Mouse (Mus musculus): ENCODE data around the gene Tppp3. TPM values are rescaled to one million over a fixed set of nuclear protein-coding genes. Genes with fewer than 3 reads are reported as not detected.

Gene Tppp3
- polyA plus RNA-seq, 1 experiment from 2014 or later: 22.2 TPM

DNA sequence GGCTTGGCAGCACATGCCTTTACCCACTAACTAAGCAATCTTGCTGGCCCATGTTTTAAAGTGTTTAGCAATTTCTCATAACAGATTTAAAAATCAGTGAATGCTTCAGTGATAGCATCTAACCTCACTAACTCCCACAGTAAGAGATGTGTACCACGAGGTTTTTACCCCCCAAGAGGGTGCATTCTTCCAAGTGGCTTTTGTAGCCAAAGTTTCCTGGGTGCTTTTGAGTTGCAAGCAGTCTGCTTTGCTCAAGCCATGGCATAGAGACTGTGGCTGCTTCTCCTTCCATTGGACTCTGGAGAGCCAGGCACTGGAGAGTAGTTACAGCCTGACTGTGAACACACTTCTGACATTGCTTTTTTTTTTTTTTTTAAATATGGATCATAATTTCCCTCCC is 18.0 kb upstream of the Tppp3 start:
- H3K27ac ChIP-seq (ENCODE audit: low read length): no peak overlapping the region

DNA sequence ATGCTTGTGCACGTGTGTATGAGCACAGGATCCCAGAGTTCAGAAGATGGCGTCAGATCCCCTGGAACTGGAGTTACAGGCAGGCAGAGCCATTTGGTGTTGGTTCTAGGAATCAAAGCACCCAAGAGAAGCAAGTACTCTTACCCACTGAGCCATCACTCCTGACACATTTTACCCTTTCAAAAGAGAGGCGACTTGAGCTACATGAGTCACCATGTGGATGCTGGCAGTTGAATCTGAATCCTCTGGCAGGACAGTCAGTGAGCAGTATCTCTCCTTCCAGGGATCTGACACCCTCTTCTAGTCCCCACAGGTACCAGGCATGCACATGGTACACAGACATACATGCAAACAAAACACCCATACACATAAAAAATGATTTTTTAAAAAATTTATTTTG is 16.8 kb upstream of the Tppp3 start:
- Histone ChIP-seq H3K9ac (replicated peaks; ENCODE audit: low read length) (no peak overlapping the region), H3K27me3 (ENCODE audit: insufficient read depth, low read length) (no peaks in the 10 kb centered on the region), H3K4me1 (ENCODE audit: insufficient read depth, low read length) (peaks cover 9% of the 10 kb centered on the region; the same call in 1 of the 2 replicates), H3K36me3 (ENCODE audit: insufficient read depth, low read length) (peaks cover 7% of the 10 kb centered on the region; the same call in 1 of the 2 replicates), H3K9me3 (ENCODE audit: low read length) (no peaks in the 10 kb centered on the region), H3K27ac (ENCODE audit: low read length) (no peak overlapping the region), H3K4me3 (ENCODE audit: low read length) (no peak overlapping the region), H3K4me2 (replicated peaks; ENCODE audit: low read depth, low read length) (no peak overlapping the region)
- no peak for ATAC-seq (ENCODE audit: low FRiP score, low TSS enrichment)
- 55% methylated on average over 3 of the region's 3 CpGs for WGBS

More for the DNA sequence above, 18.0 kb upstream of the Tppp3 start:
- 0 out of 2 replicates have a peak, but pooled peaks cover 5% of the 10 kb centered on the region for H3K4me1 ChIP-seq (ENCODE audit: insufficient read depth, low read length)
- WGBS: 36% methylated on average over 1 of the region's 1 CpGs
- no peak overlapping the region for H3K4me3 ChIP-seq (ENCODE audit: low read length)
- no peak overlapping the region for H3K4me2 ChIP-seq (replicated peaks; ENCODE audit: low read depth, low read length)
- H3K9me3 ChIP-seq (ENCODE audit: low read length): no peaks in the 10 kb centered on the region
- no peaks in the 10 kb centered on the region for H3K36me3 ChIP-seq (ENCODE audit: insufficient read depth, low read length)
- H3K9ac ChIP-seq (replicated peaks; ENCODE audit: low read length): no peak overlapping the region
- ATAC-seq (ENCODE audit: low FRiP score, low TSS enrichment): no peak
- no peaks in the 10 kb centered on the region for H3K27me3 ChIP-seq (ENCODE audit: insufficient read depth, low read length)

DNA sequence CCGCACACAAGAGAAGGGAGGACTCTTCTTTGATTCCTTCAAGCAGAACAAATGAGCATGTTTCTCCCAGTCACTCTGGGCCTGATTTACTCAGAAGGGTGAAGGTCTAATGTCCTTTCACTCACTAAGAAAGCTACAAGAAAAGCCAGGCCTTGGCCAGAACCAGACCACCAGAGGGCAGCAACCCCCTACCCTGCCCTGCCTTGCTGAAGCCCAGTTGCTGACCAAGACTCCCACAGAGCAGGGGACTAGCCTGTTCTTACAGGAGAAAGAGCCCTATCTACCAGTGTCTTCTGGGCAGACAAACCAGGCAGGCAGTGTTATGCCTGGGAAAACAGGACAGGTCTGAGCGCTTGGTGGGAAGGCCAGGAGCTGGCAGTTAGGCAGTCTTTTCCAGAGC is 13.1 kb upstream of the Tppp3 start:
- peak; percentile 80 for ATAC-seq (ENCODE audit: low FRiP score, low TSS enrichment)
- Histone ChIP-seq H3K4me3 (ENCODE audit: low read length) (no peak overlapping the region), H3K4me2 (replicated peaks; ENCODE audit: low read depth, low read length) (no peak overlapping the region), H3K9me3 (ENCODE audit: low read length) (no peaks in the 10 kb centered on the region), H3K4me1 (ENCODE audit: insufficient read depth, low read length) (peaks cover 16% of the 10 kb centered on the region; the same call in 1 of the 2 replicates), H3K27me3 (ENCODE audit: insufficient read depth, low read length) (no peaks in the 10 kb centered on the region), H3K27ac (ENCODE audit: low read length) (no peak overlapping the region), H3K9ac (replicated peaks; ENCODE audit: low read length) (no peak overlapping the region), H3K36me3 (ENCODE audit: insufficient read depth, low read length) (peaks cover 12% of the 10 kb centered on the region)
- 22% methylated on average over 2 of the region's 2 CpGs for WGBS

DNA sequence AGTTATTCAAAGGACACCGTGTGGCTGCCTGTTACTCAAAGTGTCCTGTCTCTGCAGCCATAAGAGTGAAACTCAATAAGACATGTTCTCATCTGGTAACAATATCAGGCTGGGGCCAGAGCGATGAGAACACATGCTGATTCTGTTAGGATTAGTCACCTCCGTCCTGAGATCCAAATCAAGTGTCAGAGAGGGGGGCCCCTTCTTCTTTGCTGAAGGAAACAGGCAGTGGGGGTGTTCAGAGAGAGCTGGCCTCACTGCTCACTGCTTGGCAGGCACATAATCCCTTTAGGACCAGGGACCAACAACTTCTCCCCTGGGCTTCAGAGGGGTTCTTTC is 12.7 kb upstream of the Tppp3 start:
- peak; percentile 3; the same call in 1 of the 2 replicates for ATAC-seq (ENCODE audit: low FRiP score, low TSS enrichment)
- H3K4me2 ChIP-seq (replicated peaks; ENCODE audit: low read depth, low read length): no peak overlapping the region
- peaks cover 12% of the 10 kb centered on the region for H3K36me3 ChIP-seq (ENCODE audit: insufficient read depth, low read length)
- no peaks in the 10 kb centered on the region for H3K9me3 ChIP-seq (ENCODE audit: low read length)
- peaks cover 16% of the 10 kb centered on the region; the same call in 1 of the 2 replicates for H3K4me1 ChIP-seq (ENCODE audit: insufficient read depth, low read length)
- 37% methylated on average over 3 of the region's 3 CpGs for WGBS
- 0 out of 2 replicates have a peak overlapping the region, but pooled peaks have one; percentile 20 for H3K27ac ChIP-seq (ENCODE audit: low read length)
- H3K9ac ChIP-seq (replicated peaks; ENCODE audit: low read length): no peak overlapping the region
- no peak overlapping the region for H3K4me3 ChIP-seq (ENCODE audit: low read length)
- H3K27me3 ChIP-seq (ENCODE audit: insufficient read depth, low read length): no peaks in the 10 kb centered on the region

DNA sequence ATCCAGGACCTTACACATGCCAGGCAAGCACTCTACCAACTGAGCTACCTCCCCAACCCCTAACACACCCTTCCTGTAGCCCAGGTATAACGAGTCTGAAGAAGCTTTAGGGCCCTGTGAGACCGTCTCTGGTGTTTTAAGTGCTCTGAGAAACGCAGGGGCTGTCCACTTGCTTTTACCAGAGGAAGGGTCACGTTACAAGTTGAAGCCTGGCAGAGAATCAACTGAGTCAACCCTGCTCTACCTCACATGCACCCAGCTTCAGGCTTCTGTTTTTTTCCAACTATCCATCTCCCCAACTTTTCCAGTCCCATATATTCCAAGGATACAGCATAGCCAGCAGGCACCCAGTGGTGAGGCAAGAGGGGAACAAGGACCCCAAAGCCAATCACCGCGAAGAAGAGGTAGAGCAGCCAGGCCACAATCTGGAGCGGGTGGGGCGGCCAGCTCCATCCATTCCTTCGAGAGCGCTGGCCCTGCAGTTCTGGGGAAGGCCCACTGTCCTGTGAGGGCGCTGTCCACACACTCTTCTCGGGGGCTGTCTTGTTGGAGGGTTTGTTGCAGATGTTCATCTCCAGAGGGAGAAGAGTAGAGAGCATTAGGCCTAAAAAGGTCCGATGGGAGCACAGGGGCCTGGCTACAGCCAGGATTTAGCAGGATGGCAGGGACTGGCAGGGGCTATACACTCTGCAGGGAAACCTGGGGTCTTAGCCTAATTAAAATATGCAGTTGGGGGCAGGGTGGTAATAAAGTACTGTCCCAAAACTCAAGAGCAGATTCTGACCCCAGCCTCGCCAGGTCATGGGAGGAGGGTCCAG is 12.1 kb upstream of the Tppp3 start:
- H3K36me3 ChIP-seq (ENCODE audit: insufficient read depth, low read length): peaks cover 15% of the 10 kb centered on the region
- H3K4me1 ChIP-seq (ENCODE audit: insufficient read depth, low read length): peaks cover 16% of the 10 kb centered on the region; the same call in 1 of the 2 replicates
- 44% methylated on average over 14 of the region's 14 CpGs for WGBS
- H3K27ac ChIP-seq (ENCODE audit: low read length): no peak overlapping the region
- H3K9ac ChIP-seq (replicated peaks; ENCODE audit: low read length): no peak overlapping the region
- H3K27me3 ChIP-seq (ENCODE audit: insufficient read depth, low read length): no peaks in the 10 kb centered on the region
- no peak overlapping the region for H3K4me3 ChIP-seq (ENCODE audit: low read length)
- H3K4me2 ChIP-seq (replicated peaks; ENCODE audit: low read depth, low read length): no peak overlapping the region
- no peaks in the 10 kb centered on the region for H3K9me3 ChIP-seq (ENCODE audit: low read length)
- peak; percentile 50 for ATAC-seq (ENCODE audit: low FRiP score, low TSS enrichment)

DNA sequence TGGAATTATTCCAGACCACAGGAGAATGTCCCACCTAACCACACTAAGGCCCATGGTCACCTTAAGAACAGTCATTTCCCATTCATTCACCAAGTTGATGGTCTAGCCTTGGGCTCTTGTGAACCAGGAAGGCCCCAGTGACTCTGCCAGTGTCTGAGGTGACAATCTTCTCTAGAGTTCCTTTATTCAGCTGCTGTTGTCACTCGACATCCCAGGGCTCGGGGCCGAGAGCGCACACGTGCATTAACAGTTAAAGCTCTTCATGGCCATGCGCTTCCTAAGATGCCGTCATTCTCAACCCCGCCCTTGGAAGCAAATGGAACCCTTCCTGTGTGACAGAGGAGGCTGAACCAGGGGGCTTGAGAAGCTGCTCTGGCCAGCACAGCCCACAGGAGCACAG is 10.8 kb upstream of the Tppp3 start:
- H3K4me2 ChIP-seq (replicated peaks; ENCODE audit: low read depth, low read length): no peak overlapping the region
- no peaks in the 10 kb centered on the region for H3K9me3 ChIP-seq (ENCODE audit: low read length)
- H3K4me1 ChIP-seq (ENCODE audit: insufficient read depth, low read length): peaks cover 18% of the 10 kb centered on the region; the same call in 1 of the 2 replicates
- H3K36me3 ChIP-seq (ENCODE audit: insufficient read depth, low read length): peaks cover 15% of the 10 kb centered on the region
- H3K27me3 ChIP-seq (ENCODE audit: insufficient read depth, low read length): no peaks in the 10 kb centered on the region
- ATAC-seq (ENCODE audit: low FRiP score, low TSS enrichment): no peak
- H3K27ac ChIP-seq (ENCODE audit: low read length): no peak overlapping the region
- no peak overlapping the region for H3K4me3 ChIP-seq (ENCODE audit: low read length)
- 86% methylated on average over 8 of the region's 8 CpGs for WGBS
- no peak overlapping the region for H3K9ac ChIP-seq (replicated peaks; ENCODE audit: low read length)

DNA sequence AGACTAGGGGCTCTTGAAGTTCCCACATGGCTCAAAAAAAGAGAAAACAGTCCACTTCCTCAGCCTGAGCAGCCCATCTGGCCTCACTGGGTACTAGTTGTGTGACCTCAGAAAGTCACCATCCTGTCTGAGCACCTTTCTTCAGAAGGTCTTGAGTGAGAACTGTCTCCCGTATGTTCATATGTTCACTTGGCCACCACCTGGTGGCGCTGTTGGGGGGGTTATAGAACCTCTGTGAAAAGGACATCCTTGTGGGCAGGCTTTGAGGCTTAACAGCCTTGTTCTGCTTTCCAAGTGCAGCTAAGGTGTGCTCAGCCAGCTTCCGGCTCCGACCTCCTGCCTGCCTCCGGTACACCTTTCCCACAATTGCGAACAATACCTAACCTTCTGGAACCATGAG is 10.1 kb upstream of the Tppp3 start:
- H3K27ac ChIP-seq (ENCODE audit: low read length): no peak overlapping the region

DNA sequence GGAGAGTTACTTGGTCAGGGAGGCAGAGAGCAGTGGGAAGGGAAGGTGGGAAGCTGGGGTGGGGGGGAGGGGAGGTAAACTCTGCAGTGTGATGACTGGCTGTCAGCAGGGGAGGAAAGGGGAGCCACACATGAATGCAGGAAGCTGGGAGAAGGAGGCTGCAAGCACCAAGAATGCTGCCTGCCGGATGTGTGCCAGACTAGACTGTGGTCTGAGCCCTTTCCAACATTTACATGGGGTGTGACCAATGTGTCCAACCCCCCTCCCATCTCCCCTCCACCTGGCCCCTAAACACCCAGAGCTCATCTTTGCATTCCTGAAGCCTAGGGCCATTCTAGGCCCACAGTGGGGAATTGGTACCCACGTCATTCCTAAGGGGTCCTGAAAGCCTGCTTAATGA is 9.7 kb upstream of the Tppp3 start:
- no peak overlapping the region for H3K9ac ChIP-seq (replicated peaks; ENCODE audit: low read length)
- H3K9me3 ChIP-seq (ENCODE audit: low read length): no peaks in the 10 kb centered on the region
- no peak overlapping the region for H3K4me2 ChIP-seq (replicated peaks; ENCODE audit: low read depth, low read length)
- 41% methylated on average over 2 of the region's 2 CpGs for WGBS
- peaks cover 28% of the 10 kb centered on the region; the same call in 1 of the 2 replicates for H3K4me1 ChIP-seq (ENCODE audit: insufficient read depth, low read length)
- no peak overlapping the region for H3K4me3 ChIP-seq (ENCODE audit: low read length)
- peaks cover 15% of the 10 kb centered on the region for H3K36me3 ChIP-seq (ENCODE audit: insufficient read depth, low read length)
- H3K27ac ChIP-seq (ENCODE audit: low read length): no peak overlapping the region
- H3K27me3 ChIP-seq (ENCODE audit: insufficient read depth, low read length): no peaks in the 10 kb centered on the region
- no peak for ATAC-seq (ENCODE audit: low FRiP score, low TSS enrichment)

More for the DNA sequence above, 10.1 kb upstream of the Tppp3 start:
- ATAC-seq (ENCODE audit: low FRiP score, low TSS enrichment): no peak
- Histone ChIP-seq H3K27me3 (ENCODE audit: insufficient read depth, low read length) (no peaks in the 10 kb centered on the region), H3K36me3 (ENCODE audit: insufficient read depth, low read length) (peaks cover 15% of the 10 kb centered on the region), H3K4me1 (ENCODE audit: insufficient read depth, low read length) (peaks cover 25% of the 10 kb centered on the region; the same call in 1 of the 2 replicates), H3K4me3 (ENCODE audit: low read length) (no peak overlapping the region), H3K4me2 (replicated peaks; ENCODE audit: low read depth, low read length) (no peak overlapping the region), H3K9ac (replicated peaks; ENCODE audit: low read length) (no peak overlapping the region), H3K9me3 (ENCODE audit: low read length) (no peaks in the 10 kb centered on the region)
- 73% methylated on average over 6 of the region's 6 CpGs for WGBS

DNA sequence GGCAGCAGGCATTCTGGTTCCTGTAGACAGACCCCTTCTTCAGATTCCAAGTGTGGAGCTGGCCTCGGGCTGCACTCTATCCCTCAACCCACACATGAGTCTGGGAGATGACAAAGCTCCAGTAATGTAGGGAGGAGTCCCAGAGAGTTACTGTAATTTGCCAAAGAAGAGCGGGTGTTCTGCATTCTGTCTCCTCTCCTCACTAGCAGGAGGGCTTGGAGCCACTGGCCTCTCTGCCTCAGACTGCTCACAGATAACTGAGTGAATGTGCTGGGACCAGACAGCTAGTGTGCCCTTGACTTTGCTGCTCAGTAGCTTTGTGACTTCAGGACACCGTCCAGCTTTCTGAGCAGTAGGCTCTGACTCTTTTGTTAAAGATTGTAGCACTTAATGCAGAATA is 6.5 kb upstream of the Tppp3 start:
- peaks cover 36% of the 10 kb centered on the region for H3K4me1 ChIP-seq (ENCODE audit: insufficient read depth, low read length)
- no peak overlapping the region for H3K27ac ChIP-seq (ENCODE audit: low read length)
- H3K27me3 ChIP-seq (ENCODE audit: insufficient read depth, low read length): no peaks in the 10 kb centered on the region
- H3K36me3 ChIP-seq (ENCODE audit: insufficient read depth, low read length): peaks cover 8% of the 10 kb centered on the region
- H3K9ac ChIP-seq (replicated peaks; ENCODE audit: low read length): no peak overlapping the region
- H3K4me2 ChIP-seq (replicated peaks; ENCODE audit: low read depth, low read length): no peak overlapping the region
- 85% methylated on average over 3 of the region's 3 CpGs for WGBS
- no peak for ATAC-seq (ENCODE audit: low FRiP score, low TSS enrichment)
- no peak overlapping the region for H3K4me3 ChIP-seq (ENCODE audit: low read length)
- no peaks in the 10 kb centered on the region for H3K9me3 ChIP-seq (ENCODE audit: low read length)

Measured in kidney, embryonic 16.5 days (tissue).